ENCODE assay signal across 1 mouse cellular context in the genomic region with DNA sequence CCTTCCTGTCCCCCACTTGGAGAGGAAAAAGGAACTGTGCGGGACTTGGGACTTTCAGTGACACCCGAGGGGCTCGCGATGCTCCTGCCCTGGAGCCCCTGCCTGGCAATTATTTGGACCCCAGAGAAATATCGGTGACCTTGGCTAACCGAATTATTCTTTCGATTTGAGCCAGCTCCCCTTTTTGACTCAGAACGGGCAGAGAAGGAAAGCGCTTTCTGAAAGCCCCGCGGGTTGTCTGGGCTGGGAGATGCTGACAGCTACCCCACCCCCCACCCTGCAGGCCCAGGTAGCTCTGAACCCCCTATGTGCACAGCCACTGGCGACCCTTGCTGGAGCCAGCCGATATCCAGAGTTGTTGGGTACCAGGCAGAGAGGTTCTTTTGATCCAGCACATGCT.
TF ChIP-seq lines count a peak whose summit lies in the region.

No protein-coding gene starts in this region.

TF ChIP-seq in CH12.LX, 34 proteins besides CTCF, POLR2A, EP300 and RAD21 (continued from another document):
- TF ChIP-seq E2F4 (IDR thresholded peaks at IDR 0.05; ENCODE audit: insufficient replicate concordance, low read depth, low read length) (no peak), MYC (IDR thresholded peaks at IDR 0.05; ENCODE audit: low read depth, low read length) (0 out of 2 replicates have a peak, but pooled peaks have one; percentile 14), ZMIZ1 (IDR thresholded peaks at IDR 0.05; ENCODE audit: low read depth, low read length) (no peak), USF1 (IDR thresholded peaks at IDR 0.05; ENCODE audit: low read depth, low read length) (no peak), ZNF384 (IDR thresholded peaks at IDR 0.05; ENCODE audit: low read depth, low read length) (peak; percentile 51), GABPA (IDR thresholded peaks at IDR 0.05; ENCODE audit: insufficient replicate concordance, low read depth, low read length) (no peak), ELF1 (IDR thresholded peaks at IDR 0.05; ENCODE audit: low read depth, low read length) (no peak), BHLHE40 (IDR thresholded peaks at IDR 0.05; ENCODE audit: low read depth, low read length) (peak; percentile 84), MXI1 (IDR thresholded peaks at IDR 0.05; ENCODE audit: low read depth, low read length) (no peak), SIN3A (IDR thresholded peaks at IDR 0.05; ENCODE audit: low read length) (no peak), MAX (IDR thresholded peaks at IDR 0.05; ENCODE audit: low read length) (no peak), HCFC1 (IDR thresholded peaks at IDR 0.05; ENCODE audit: low read depth, low read length) (no peak), ZKSCAN1 (IDR thresholded peaks at IDR 0.05; ENCODE audit: borderline replicate concordance, low read depth, low read length) (no peak), KAT2A (IDR thresholded peaks at IDR 0.05; ENCODE audit: insufficient replicate concordance, low read length) (no peak), MEF2A (IDR thresholded peaks at IDR 0.05; ENCODE audit: borderline replicate concordance, low read depth, low read length) (peak; percentile 95), JUN (IDR thresholded peaks at IDR 0.05; ENCODE audit: insufficient read depth, low read depth, low read length) (peak; percentile 71), TBP (conservative IDR thresholded peaks at IDR 0.05; ENCODE audit: low read depth, low read length) (no peak), USF2 (conservative IDR thresholded peaks at IDR 0.05; ENCODE audit: low read depth, low read length) (no peak), NRF1 (IDR thresholded peaks at IDR 0.05; ENCODE audit: low read depth, low read length) (no peak), PAX5 (IDR thresholded peaks at IDR 0.05; ENCODE audit: low read length) (no peak), RCOR1 (conservative IDR thresholded peaks at IDR 0.05; ENCODE audit: low read depth, low read length) (peak; percentile 90), UBTF (IDR thresholded peaks at IDR 0.05; ENCODE audit: low read depth, low read length) (no peak), CHD2 (IDR thresholded peaks at IDR 0.05; ENCODE audit: low read length) (peak; percentile 87), MAFK (IDR thresholded peaks at IDR 0.05; ENCODE audit: insufficient replicate concordance, low read length) (peak; percentile 94), MAZ (IDR thresholded peaks at IDR 0.05; ENCODE audit: low read depth, low read length) (peak; percentile 77; the same call in 1 of the 2 replicates), JUND (conservative IDR thresholded peaks at IDR 0.05; ENCODE audit: low read depth, low read length) (peak; percentile 62; the same call in 1 of the 2 replicates), NELFE (IDR thresholded peaks at IDR 0.05; ENCODE audit: low read depth, low read length) (no peak), IRF4 (IDR thresholded peaks at IDR 0.05; ENCODE audit: low read depth, low read length) (peak; percentile 99), SMC3 (IDR thresholded peaks at IDR 0.05; ENCODE audit: low read depth, low read length) (peak; percentile 19; the same call in 1 of the 2 replicates), ETS1 (conservative IDR thresholded peaks at IDR 0.05; ENCODE audit: low read depth, low read length) (peak; percentile 82), CHD1 (IDR thresholded peaks at IDR 0.05; ENCODE audit: low read depth, low read length) (no peak)
